Mouse (Mus musculus) hindbrain, embryonic 16.5 days (tissue): ENCODE data around the gene Dnah6. TPM values are rescaled to one million over a fixed set of nuclear protein-coding genes. Genes with fewer than 3 reads are reported as not detected.
A peak's percentile ranks its signal among the peaks of the same experiment; 100 is the strongest.

ENCODE experiments used
- ATAC-seq: fragments of 200-750 bp; cut with Nextera tagmentation; 2 replicates; pipeline ENCODE4 v1.8.0; 2017; ENCODE audit warnings: moderate TSS enrichment, moderate library complexity
- H3K27ac ChIP-seq: fragments of 300-500 bp; sonication (generic); 2 replicates; pipeline ENCODE4 v1.5.1; 2014; ENCODE audit warnings: low read depth, mild to moderate bottlenecking, control low read depth, low read length, moderate library complexity
- H3K27me3 ChIP-seq: fragments of 300-500 bp; sonication (generic); replicated peaks from 2 replicates; pipeline ENCODE4 v1.6.1; 2014; ENCODE audit warnings: low read length; ENCODE audit not compliant: control insufficient read depth, insufficient read depth
- H3K36me3 ChIP-seq: fragments of 300-500 bp; sonication (generic); 2 replicates; pipeline ENCODE4 v1.6.1; 2014; ENCODE audit warnings: mild to moderate bottlenecking, low read length, moderate library complexity, mixed read lengths; ENCODE audit not compliant: control insufficient read depth, insufficient read depth
- H3K4me1 ChIP-seq: fragments of 300-500 bp; sonication (generic); 2 replicates; pipeline ENCODE4 v1.6.1; 2014; ENCODE audit warnings: low read depth, low read length; ENCODE audit not compliant: control insufficient read depth, insufficient read depth
- H3K4me2 ChIP-seq: fragments of 300-500 bp; sonication (generic); 2 replicates; pipeline ENCODE4 v1.6.1; 2014; ENCODE audit warnings: mild to moderate bottlenecking, low read length, control low read depth, moderate library complexity
- H3K4me3 ChIP-seq: fragments of 300-500 bp; sonication (generic); 2 replicates; pipeline ENCODE4 v1.5.1; 2014; ENCODE audit warnings: mild to moderate bottlenecking, low read length, control low read depth, moderate library complexity
- H3K9ac ChIP-seq: fragments of 300-500 bp; sonication (generic); 2 replicates; pipeline ENCODE4 v1.6.1; 2014; ENCODE audit warnings: low read depth, mild to moderate bottlenecking, control low read depth, low read length, moderate library complexity
- H3K9me3 ChIP-seq: fragments of 300-500 bp; sonication (generic); 2 replicates; pipeline ENCODE4 v1.6.1; 2014; ENCODE audit warnings: mild to moderate bottlenecking, low read length, moderate library complexity; ENCODE audit not compliant: control insufficient read depth
- WGBS: fragments of 180-500 bp; shearing (Covaris S2); extraction: QIAGEN DNeasy Blood & Tissue Kit; methylation state at CpG from one replicate; pipeline ENCODE4 v1.1.7; 2014; 5-methylcytosine and 5-hydroxymethylcytosine counted together
- polyA plus RNA-seq: library from polyadenylated mRNA; unstranded; fragments of >200 nt; fragmentation: Nextera tagmentation; extraction: Ambion mirVana; gene quantifications from 2 replicates; pipeline ENCODE4 v1.2.1, GENCODE M21; 2015

The Dnah6 gene
- polyA plus RNA-seq, 1 experiment from 2014 or later, result 0.43 TPM

DNA sequence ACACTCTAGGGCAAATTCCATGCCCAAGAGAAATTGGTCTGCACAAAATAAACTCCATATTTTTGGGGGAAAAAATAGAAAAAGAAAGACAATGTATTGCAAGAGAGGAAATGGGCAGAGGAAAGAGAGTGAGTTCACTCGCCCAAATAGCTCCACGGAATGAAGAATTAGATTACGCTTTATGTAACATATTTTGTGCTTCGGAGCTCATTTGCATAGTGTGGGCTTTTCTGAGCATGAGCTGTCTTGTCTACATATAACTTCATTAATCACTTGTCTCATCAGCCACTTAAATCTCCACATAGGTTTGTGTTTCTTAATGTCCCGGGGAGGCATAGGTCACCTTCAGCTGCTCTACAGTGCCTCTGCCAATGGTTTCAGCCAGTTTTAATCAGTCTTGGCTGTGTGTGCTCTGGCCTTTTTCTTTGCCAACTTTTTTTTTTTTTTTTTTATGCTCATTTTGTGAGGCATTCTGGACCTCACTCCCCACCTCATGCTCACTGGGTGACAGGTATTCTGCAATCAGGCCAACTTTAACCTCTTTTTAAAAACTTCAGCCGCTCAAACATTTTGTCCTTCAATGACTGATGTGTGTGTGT is 12.9 kb upstream of the Dnah6 start:
- Histone ChIP-seq H3K27me3 (no peaks in the 10 kb centered on the region), H3K9me3 (no peaks in the 10 kb centered on the region), H3K36me3 (no peaks in the 10 kb centered on the region), H3K9ac (no peak overlapping the region), H3K4me1 (no peaks in the 10 kb centered on the region), H3K27ac (no peak overlapping the region), H3K4me3 (no peak overlapping the region), H3K4me2 (no peak overlapping the region)
- WGBS, result 76% methylated on average over 6 of the region's 6 CpGs
- ATAC-seq, result 0 out of 2 replicates have a peak, but pooled peaks have one; percentile 37

- no peak overlapping the region for H3K9ac ChIP-seq
- H3K27me3 ChIP-seq, result no peaks in the 10 kb centered on the region
- 92% methylated on average over 6 of the region's 6 CpGs for WGBS
- H3K4me1 ChIP-seq, result no peaks in the 10 kb centered on the region
- H3K9me3 ChIP-seq, result no peaks in the 10 kb centered on the region
- H3K27ac ChIP-seq, result no peak overlapping the region
- no peaks in the 10 kb centered on the region for H3K36me3 ChIP-seq
- ATAC-seq, result no peak
- H3K4me2 ChIP-seq, result no peak overlapping the region
- H3K4me3 ChIP-seq, result no peak overlapping the region
Measured at GRCm38 (mm10) chr6:73233202-73233726, 11.8 kb upstream of the Dnah6 start.

- Histone ChIP-seq H3K36me3 (no peaks in the 10 kb centered on the region), H3K4me1 (no peaks in the 10 kb centered on the region), H3K27me3 (no peaks in the 10 kb centered on the region), H3K9me3 (no peaks in the 10 kb centered on the region), H3K4me2 (no peak overlapping the region), H3K9ac (no peak overlapping the region), H3K4me3 (no peak overlapping the region), H3K27ac (no peak overlapping the region)
- 86% methylated on average over 12 of the region's 12 CpGs for WGBS
- no peak for ATAC-seq
Measured at GRCm38 (mm10) chr6:73232152-73232584, 10.7 kb upstream of the Dnah6 start.

GRCm38 (mm10) chr6:73228881-73229280 is 7.4 kb upstream of the Dnah6 start:
- H3K4me3 ChIP-seq, result no peak overlapping the region
- H3K4me2 ChIP-seq, result no peak overlapping the region
- ATAC-seq, result no peak
- H3K36me3 ChIP-seq, result no peaks in the 10 kb centered on the region
- H3K9ac ChIP-seq, result no peak overlapping the region
- H3K27me3 ChIP-seq, result no peaks in the 10 kb centered on the region
- no peak overlapping the region for H3K27ac ChIP-seq
- H3K9me3 ChIP-seq, result no peaks in the 10 kb centered on the region
- H3K4me1 ChIP-seq, result no peaks in the 10 kb centered on the region
- 79% methylated on average over 3 of the region's 3 CpGs for WGBS

DNA sequence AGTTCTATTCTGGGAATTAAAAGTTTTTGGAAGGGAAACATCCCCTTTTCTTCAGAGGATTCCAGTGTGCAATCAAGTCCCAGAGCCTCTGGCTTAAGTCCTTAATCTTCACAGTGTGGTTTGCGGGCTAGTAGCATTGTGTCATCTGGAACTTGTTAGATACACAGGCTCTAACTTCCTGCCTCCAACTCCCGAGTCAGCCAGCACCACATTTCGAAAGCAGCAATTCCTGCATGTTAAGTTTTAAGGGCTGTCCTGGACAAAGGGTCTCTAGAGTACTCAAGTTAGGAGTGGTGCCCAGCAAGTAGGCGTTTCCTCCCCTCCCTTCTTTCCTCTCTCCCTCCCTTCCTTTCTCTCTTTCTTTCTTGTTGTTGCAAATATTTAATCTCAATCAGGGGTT is 7.0 kb upstream of the Dnah6 start:
- Histone ChIP-seq H3K36me3 (no peaks in the 10 kb centered on the region), H3K4me3 (no peak overlapping the region), H3K27ac (no peak overlapping the region), H3K9ac (no peak overlapping the region), H3K4me1 (no peaks in the 10 kb centered on the region), H3K27me3 (no peaks in the 10 kb centered on the region), H3K9me3 (no peaks in the 10 kb centered on the region), H3K4me2 (no peak overlapping the region)
- ATAC-seq, result no peak
- WGBS, result 67% methylated on average over 4 of the region's 4 CpGs

- peaks cover 3% of the 10 kb centered on the region; the same call in 1 of the 2 replicates for H3K4me1 ChIP-seq
- no peak overlapping the region for H3K9ac ChIP-seq
- H3K4me2 ChIP-seq, result no peak overlapping the region
- no peaks in the 10 kb centered on the region for H3K9me3 ChIP-seq
- 0 out of 2 replicates have a peak, but pooled peaks have one; percentile 41 for ATAC-seq
- H3K27me3 ChIP-seq, result no peaks in the 10 kb centered on the region
- H3K4me3 ChIP-seq, result no peak overlapping the region
- WGBS, result 46% methylated on average over 10 of the region's 10 CpGs
- H3K27ac ChIP-seq, result no peak overlapping the region
- H3K36me3 ChIP-seq, result no peaks in the 10 kb centered on the region
Measured at GRCm38 (mm10) chr6:73227376-73228158, 6.1 kb upstream of the Dnah6 start.

DNA sequence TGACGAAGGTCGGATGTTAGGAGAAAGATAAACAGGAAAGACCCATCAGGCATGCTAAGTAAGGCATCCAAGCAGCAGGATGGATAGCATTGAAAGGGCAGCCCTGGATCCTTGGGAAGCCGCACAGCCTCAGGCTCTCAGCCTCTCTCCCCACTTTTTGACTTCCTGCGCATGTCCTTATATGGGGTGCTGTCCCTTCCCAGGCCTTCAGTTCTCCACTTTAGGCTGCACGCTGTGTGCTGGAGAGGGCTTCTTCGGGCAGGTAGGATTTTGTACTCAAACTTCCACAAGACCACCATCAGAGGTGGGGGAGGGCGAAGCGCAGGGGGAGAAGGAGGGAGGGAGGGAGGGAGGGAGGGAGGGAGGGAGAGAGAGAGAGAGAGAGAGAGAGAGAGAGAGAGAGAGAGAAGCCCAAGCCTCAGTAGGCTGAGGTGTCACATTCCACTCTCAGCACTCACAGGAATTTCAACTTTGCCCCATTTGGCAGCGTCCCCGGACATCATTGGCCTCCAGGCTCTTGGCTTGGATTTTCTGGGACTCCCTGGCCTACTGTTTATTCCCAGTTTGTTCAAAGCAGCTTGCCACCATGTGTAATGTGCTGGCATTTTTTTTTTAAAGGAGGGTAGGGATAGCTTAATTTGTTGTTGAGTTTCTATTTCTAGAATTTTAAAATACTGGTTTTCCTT is 1.5 kb upstream of the Dnah6 start:
- H3K27ac ChIP-seq, result 0 out of 2 replicates have a peak overlapping the region, but pooled peaks have one; percentile 29
- ATAC-seq, result peak; percentile 40; the same call in 1 of the 2 replicates
- WGBS, result 17% methylated on average over 8 of the region's 10 CpGs

DNA sequence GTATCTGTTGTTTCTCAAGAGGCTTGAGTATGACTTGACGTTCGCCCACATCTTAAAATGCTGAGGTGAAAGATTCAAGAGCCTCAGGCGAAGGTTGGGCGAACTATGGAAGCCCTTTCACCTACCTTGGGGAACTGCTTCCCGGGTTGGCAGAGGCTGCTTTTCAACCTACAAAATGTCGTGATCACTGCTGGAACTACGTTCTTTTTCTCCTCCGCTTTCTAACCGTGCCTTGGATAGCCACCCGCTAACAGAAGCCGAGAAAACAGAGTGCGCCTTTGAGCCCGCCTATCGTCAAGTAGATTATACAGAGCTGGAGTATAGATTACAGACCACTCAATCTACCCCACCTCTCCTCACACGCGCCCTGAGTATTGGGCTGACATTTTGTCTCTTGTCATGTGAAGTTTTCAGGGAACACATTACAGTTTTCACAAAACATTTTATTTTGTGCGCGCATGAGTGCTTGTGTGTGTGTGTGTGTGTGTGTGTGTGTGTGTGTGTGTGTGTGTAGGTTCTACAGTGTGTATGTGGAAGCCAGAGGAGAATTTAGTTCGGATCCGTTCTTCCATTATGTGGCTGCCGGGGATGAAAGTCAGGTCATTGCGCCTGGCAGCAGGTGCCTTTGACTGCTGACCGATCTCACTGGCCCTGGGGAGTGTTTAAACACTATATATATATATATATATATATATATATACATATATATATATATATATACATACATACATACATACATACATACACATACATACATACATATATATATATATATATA is 696 bp upstream of the Dnah6 start:
- Histone ChIP-seq H3K36me3 (no peaks in the 10 kb centered on the region), H3K9ac (peak overlapping the region; percentile 46), H3K9me3 (no peaks in the 10 kb centered on the region), H3K27me3 (no peaks in the 10 kb centered on the region), H3K4me2 (peak overlapping the region; percentile 55), H3K4me3 (peak overlapping the region; percentile 36), H3K27ac (peak overlapping the region; percentile 58), H3K4me1 (peaks cover 3% of the 10 kb centered on the region; the same call in 1 of the 2 replicates)
- ATAC-seq, result peak; percentile 72
- WGBS, result 36% methylated on average over 23 of the region's 23 CpGs

More for the DNA sequence above, 1.5 kb upstream of the Dnah6 start:
- H3K4me2 ChIP-seq, result peak overlapping the region; percentile 35
- no peak overlapping the region for H3K4me3 ChIP-seq
- H3K4me1 ChIP-seq, result peaks cover 3% of the 10 kb centered on the region; the same call in 1 of the 2 replicates
- no peaks in the 10 kb centered on the region for H3K9me3 ChIP-seq
- H3K27me3 ChIP-seq, result no peaks in the 10 kb centered on the region
- no peak overlapping the region; the same call in 1 of the 2 replicates for H3K9ac ChIP-seq
- H3K36me3 ChIP-seq, result no peaks in the 10 kb centered on the region
